Mouse (Mus musculus) splenic B cell, adult 2 months (primary cell): ENCODE results near the gene Hck.

ENCODE experiments used
- DNase-seq: peaks from one replicate; pipeline ENCODE4 v3.0.0-alpha.2; 2011; ENCODE audit warnings: low read depth, low spot score
- H3K27me3 ChIP-seq: 2 replicates; pipeline ENCODE4 v1.6.1; 2012; ENCODE audit warnings: mild to moderate bottlenecking, low read length, moderate library complexity, mixed read lengths; ENCODE audit not compliant: control insufficient read depth, poor library complexity, insufficient read depth, severe bottlenecking
- H3K36me3 ChIP-seq: 2 replicates; pipeline ENCODE4 v1.6.1; 2012; ENCODE audit warnings: mild to moderate bottlenecking, low read length, moderate library complexity, mixed read lengths; ENCODE audit not compliant: control insufficient read depth, poor library complexity, insufficient read depth, severe bottlenecking

Gene Hck

GRCm38 (mm10) chr2:153108313-153109264 lies at the start of gene Hck:
TSS of gene Hck (plus strand) at chr2:153108468.
- no peaks in the 10 kb centered on the region for H3K27me3 ChIP-seq
- peak; percentile 72 for DNase-seq
- no peaks in the 10 kb centered on the region for H3K36me3 ChIP-seq

GRCm38 (mm10) chr2:153060216-153060615 lies 48.1 kb upstream of the Hck start:
- no peak for DNase-seq
- Histone ChIP-seq H3K36me3 (no peaks in the 10 kb centered on the region), H3K27me3 (no peaks in the 10 kb centered on the region)

- no peak for DNase-seq
- H3K36me3 ChIP-seq, result no peaks in the 10 kb centered on the region
Observed at GRCm38 (mm10) chr2:153063394-153063793, 44.9 kb upstream of the Hck start.

GRCm38 (mm10) chr2:153064190-153064970 lies 43.9 kb upstream of the Hck start:
- Histone ChIP-seq H3K27me3 (no peaks in the 10 kb centered on the region), H3K36me3 (no peaks in the 10 kb centered on the region)
- DNase-seq, result no peak

More at GRCm38 (mm10) chr2:153063394-153063793, 44.9 kb upstream of the Hck start:
- no peaks in the 10 kb centered on the region for H3K27me3 ChIP-seq

GRCm38 (mm10) chr2:153065747-153066508 lies 42.3 kb upstream of the Hck start, which contains the start of gene Ccm2l:
TSS of gene Ccm2l (plus strand) at chr2:153065955.
- H3K27me3 ChIP-seq, result no peaks in the 10 kb centered on the region
- H3K36me3 ChIP-seq, result no peaks in the 10 kb centered on the region
- no peak for DNase-seq

GRCm38 (mm10) chr2:153066991-153067390 lies 41.3 kb upstream of the Hck start:
- no peak for DNase-seq
- Histone ChIP-seq H3K36me3 (no peaks in the 10 kb centered on the region), H3K27me3 (no peaks in the 10 kb centered on the region)

- Histone ChIP-seq H3K36me3 (no peaks in the 10 kb centered on the region), H3K27me3 (no peaks in the 10 kb centered on the region)
- peak; percentile 62 for DNase-seq
Observed at GRCm38 (mm10) chr2:153070762-153071490, 37.3 kb upstream of the Hck start.

GRCm38 (mm10) chr2:153071491-153072184 lies 36.6 kb upstream of the Hck start:
- DNase-seq, result no peak
- Histone ChIP-seq H3K36me3 (no peaks in the 10 kb centered on the region), H3K27me3 (no peaks in the 10 kb centered on the region)

GRCm38 (mm10) chr2:153074651-153075050 lies 33.6 kb upstream of the Hck start:
- no peaks in the 10 kb centered on the region for H3K27me3 ChIP-seq
- no peak for DNase-seq
- H3K36me3 ChIP-seq, result no peaks in the 10 kb centered on the region

GRCm38 (mm10) chr2:153075961-153076360 lies 32.3 kb upstream of the Hck start:
- DNase-seq, result no peak
- no peaks in the 10 kb centered on the region for H3K27me3 ChIP-seq
- H3K36me3 ChIP-seq, result no peaks in the 10 kb centered on the region

- no peaks in the 10 kb centered on the region for H3K27me3 ChIP-seq
- peak; percentile 96 for DNase-seq
- H3K36me3 ChIP-seq, result no peaks in the 10 kb centered on the region
Observed at GRCm38 (mm10) chr2:153080841-153081523, 27.3 kb upstream of the Hck start.

- no peak for DNase-seq
- no peaks in the 10 kb centered on the region for H3K36me3 ChIP-seq
- H3K27me3 ChIP-seq, result no peaks in the 10 kb centered on the region
Observed at GRCm38 (mm10) chr2:153081866-153082265, 26.4 kb upstream of the Hck start.

- no peak for DNase-seq
- Histone ChIP-seq H3K36me3 (no peaks in the 10 kb centered on the region), H3K27me3 (no peaks in the 10 kb centered on the region)
Observed at GRCm38 (mm10) chr2:153083275-153083674, 25.0 kb upstream of the Hck start.
